Mouse (Mus musculus) cortical plate, adult 2 months (tissue): Measurements from ENCODE around the gene Il21r.

ENCODE experiments used
- CTCF ChIP-seq: fragments of 200-500 bp; IDR thresholded peaks from 2 replicates; pipeline ENCODE4 v1.5.1; 2011; ENCODE audit warnings: mild to moderate bottlenecking, control low read depth, low read length; ENCODE audit not compliant: insufficient read depth; ENCODE audit errors: extremely low read depth
- POLR2A ChIP-seq: fragments of 200-500 bp; IDR thresholded peaks from 2 replicates; pipeline ENCODE4 v1.6.1; 2011; ENCODE audit warnings: mild to moderate bottlenecking, low read length, control low read depth; ENCODE audit not compliant: insufficient read depth; ENCODE audit errors: extremely low read depth

GRCm38 (mm10) chr7:125613579-125613978, 10.3 kb downstream of the Il21r start:
- no peak for TF ChIP-seq CTCF
- no peak for TF ChIP-seq POLR2A
